Mouse (Mus musculus): ENCODE data around the gene Serinc1. TPM values are rescaled to one million over a fixed set of nuclear protein-coding genes. Genes with fewer than 3 reads are reported as not detected.

Serinc1 gene
- total RNA-seq, 2 experiments from 2014 or later: 905 to 1,006 TPM

DNA sequence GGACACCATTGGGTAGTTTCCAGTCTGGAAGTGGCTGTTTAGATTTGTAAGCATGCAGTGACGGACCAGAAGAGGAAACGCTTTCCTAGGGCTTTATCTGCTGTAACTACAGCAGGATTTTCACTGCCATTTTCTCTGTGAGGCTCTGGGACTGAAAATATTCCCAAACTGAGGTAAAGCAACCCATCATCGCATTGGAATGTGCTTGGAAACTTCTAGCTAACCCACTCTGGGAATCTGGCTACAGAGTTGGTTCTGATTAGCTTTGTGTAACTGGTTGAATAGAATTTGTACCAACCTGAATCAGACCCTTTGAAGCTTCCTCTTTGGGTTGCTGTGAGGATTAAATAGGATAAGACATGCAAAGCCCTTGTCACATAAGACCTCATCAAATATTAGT lies 47.6 kb downstream of the Serinc1 start:
- no peak for DNase-seq

DNA sequence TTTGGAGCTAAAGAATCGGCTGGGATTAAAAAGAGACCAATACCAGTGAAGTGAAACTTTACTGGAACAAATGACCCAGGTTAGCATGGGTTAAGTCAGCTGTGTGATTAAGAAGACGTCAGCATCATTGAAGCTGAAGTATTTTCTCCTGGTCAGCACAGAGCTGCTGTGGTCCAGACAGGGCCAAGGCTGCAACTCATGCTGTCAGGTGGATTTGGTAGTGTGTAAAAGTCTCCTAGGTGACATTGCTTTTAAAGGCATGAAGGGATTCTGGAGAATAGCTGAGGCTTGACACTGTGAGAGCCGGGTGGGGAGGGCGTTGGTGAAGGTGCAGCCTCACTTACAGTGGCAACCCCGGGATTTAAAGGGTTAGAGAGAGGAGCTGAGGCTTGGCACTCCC lies 50.6 kb downstream of the Serinc1 start:
- DNase-seq: no peak

DNA sequence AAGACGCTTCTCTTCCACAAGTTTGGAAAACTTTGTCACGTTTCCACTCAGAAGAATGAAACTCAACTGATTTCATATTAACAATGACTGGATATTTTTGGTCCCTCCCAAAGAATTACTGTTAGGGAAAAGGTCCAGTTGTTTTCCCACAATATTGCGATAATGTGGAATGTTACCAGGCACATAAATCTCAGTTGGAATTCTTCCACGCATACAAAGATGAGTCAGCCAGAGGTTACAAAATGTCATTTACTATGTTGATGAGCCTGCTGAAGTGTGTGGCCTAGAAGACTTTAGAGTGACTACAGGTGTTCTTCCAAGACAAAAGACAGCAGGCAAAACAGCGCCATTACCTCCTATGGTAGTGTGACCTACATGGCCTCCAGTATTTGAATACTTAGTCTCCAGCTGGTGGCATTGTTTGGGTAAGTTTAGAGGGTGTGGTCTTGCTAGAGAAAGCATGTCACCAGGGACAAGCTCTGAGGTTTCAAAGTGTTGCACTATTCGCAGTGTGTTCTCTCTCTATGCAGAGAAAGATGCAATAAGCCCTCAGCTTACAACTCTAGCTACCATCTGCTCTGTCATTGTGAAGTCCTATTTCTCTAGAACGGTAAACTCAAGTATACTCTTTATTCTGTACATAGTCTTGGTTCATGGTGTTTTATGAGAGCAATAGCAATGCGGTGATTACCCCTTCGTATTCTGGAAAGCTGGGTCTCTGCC lies 55.0 kb downstream of the Serinc1 start:
- DNase-seq: no peak

Other genes with a start within 250 kb of the Serinc1 start
- 10 to 100 TPM; 32.2 to 33.4 TPM for gene Hsf2, start 46.1 kb downstream of the Serinc1 start, total RNA-seq (2021)
- gene Pkib, start 99.5 kb upstream of the Serinc1 start, total RNA-seq (2021): 10 to 100 TPM; 13.1 to 13.8 TPM